Mouse (Mus musculus) neural tube, embryonic 14.5 days (tissue): ENCODE measurements around the gene Naa15. TPM values are rescaled to one million over a fixed set of nuclear protein-coding genes. Genes with fewer than 3 reads are reported as not detected.
A peak's percentile ranks its signal among the peaks of the same experiment; 100 is the strongest.
"Not testable (repeated sequence)": the region's sequence is repeated elsewhere in the genome, so short reads cannot be mapped to it uniquely, and the experiment has no call there.

Experiments
- ATAC-seq: fragments of 200-750 bp; cut with Nextera tagmentation; 2 replicates; pipeline ENCODE4 v1.8.0; 2017; ENCODE audit warnings: low read depth, mild to moderate bottlenecking, moderate TSS enrichment, moderate library complexity
- H3K27ac ChIP-seq: fragments of 300-500 bp; sonication (generic); 2 replicates; pipeline ENCODE4 v1.5.1; 2014; ENCODE audit warnings: low read depth, mild to moderate bottlenecking, control low read depth, low read length, moderate library complexity, mixed read lengths
- H3K27me3 ChIP-seq: fragments of 300-500 bp; sonication (generic); 2 replicates; pipeline ENCODE4 v1.6.1; 2014; ENCODE audit warnings: low read length; ENCODE audit not compliant: control insufficient read depth, insufficient read depth
- H3K36me3 ChIP-seq: fragments of 300-500 bp; sonication (generic); 2 replicates; pipeline ENCODE4 v1.6.1; 2014; ENCODE audit warnings: low read length, mixed read lengths; ENCODE audit not compliant: control insufficient read depth, insufficient read depth
- H3K4me1 ChIP-seq: fragments of 300-500 bp; sonication (generic); 2 replicates; pipeline ENCODE4 v1.6.1; 2014; ENCODE audit warnings: low read length; ENCODE audit not compliant: control insufficient read depth, insufficient read depth
- H3K4me2 ChIP-seq: fragments of 300-500 bp; sonication (generic); 2 replicates; pipeline ENCODE4 v1.6.1; 2014; ENCODE audit warnings: mild to moderate bottlenecking, low read depth, low read length, control low read depth
- H3K4me3 ChIP-seq: fragments of 300-500 bp; sonication (generic); 2 replicates; pipeline ENCODE4 v1.5.1; 2014; ENCODE audit warnings: low read depth, low read length, control low read depth, mixed read lengths
- H3K9ac ChIP-seq: fragments of 300-500 bp; sonication (generic); replicated peaks from 2 replicates; pipeline ENCODE4 v1.6.1; 2014; ENCODE audit warnings: low read depth, mild to moderate bottlenecking, control low read depth, low read length, mixed read lengths
- H3K9me3 ChIP-seq: fragments of 300-500 bp; sonication (generic); 2 replicates; pipeline ENCODE4 v1.6.1; 2016; ENCODE audit warnings: low read length; ENCODE audit not compliant: control insufficient read depth
- WGBS: fragments of 180-500 bp; shearing (Covaris S2); extraction: QIAGEN DNeasy Blood & Tissue Kit; methylation state at CpG from one replicate; pipeline ENCODE4 v1.1.7; 2014; 5-methylcytosine and 5-hydroxymethylcytosine counted together
- polyA plus RNA-seq: library from polyadenylated mRNA; unstranded; fragments of >200 nt; fragmentation: Nextera tagmentation; extraction: Ambion mirVana; gene quantifications from 2 replicates; pipeline ENCODE4 v1.2.1, GENCODE M21; 2014

Naa15 gene
- polyA plus RNA-seq, 1 experiment from 2014 or later: 37.2 TPM

DNA sequence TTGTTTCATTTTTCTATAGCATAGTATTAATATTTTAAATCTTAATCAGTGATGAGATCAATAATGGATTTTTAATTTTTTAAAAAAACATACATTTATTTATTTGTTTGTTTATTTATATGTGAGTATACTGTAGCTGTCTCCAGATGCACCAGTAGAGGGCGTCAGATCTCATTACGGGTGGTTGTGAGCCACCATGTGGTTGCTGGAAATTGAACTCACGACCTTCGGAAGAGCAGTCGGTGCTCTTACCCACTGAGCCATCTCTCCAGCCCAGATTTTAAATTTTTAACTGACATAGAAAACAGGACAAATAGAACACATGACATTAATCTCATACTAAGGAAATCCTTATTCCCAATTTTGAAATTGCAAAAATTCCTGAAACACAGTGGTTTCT, 19.4 kb downstream of the Naa15 start:
- H3K9me3 ChIP-seq, H3K27me3 ChIP-seq, H3K4me2 ChIP-seq, H3K4me3 ChIP-seq, ATAC-seq, H3K36me3 ChIP-seq, H3K27ac ChIP-seq, H3K9ac ChIP-seq, H3K4me1 ChIP-seq: not testable (repeated sequence)
- 85% methylated on average over 5 of the region's 5 CpGs for WGBS

DNA sequence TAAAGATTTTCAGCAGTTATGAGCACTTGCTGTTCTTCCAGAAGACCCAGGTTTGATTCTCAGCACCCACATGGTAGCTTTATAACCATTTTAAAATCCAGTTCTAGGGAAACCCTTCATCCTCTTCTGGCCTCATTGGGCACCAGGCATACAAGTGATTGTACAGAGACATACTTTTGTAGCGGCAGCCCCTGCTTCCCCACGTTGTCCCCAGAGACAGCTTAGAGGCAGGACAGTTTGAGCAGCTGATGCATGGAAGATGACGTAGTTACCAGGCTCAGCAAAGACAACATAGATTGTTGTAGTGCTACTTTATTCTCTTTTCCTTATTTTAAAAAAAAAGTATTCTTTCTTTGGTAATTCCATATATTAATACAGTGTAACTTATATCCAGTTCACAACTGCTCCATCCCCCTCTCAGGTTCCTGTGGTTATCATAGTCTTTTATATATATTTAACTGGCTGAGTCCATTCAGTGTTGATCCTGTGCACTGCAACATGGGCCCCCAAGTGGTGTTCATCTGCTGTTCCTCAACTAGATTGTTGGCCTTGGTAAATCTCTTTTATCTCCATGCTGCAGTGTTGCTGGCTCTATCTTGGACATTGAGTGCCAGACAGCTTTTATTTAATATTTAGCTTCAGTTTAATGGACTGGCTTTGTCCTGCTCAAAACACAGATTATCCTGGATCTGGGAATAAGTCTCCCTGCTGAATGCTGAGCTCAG, 20.1 kb downstream of the Naa15 start:
- no peak overlapping the region for H3K4me2 ChIP-seq
- WGBS: 57% methylated on average over 3 of the region's 3 CpGs
- H3K9ac ChIP-seq: no peak overlapping the region
- H3K36me3 ChIP-seq: no peaks in the 10 kb centered on the region
- H3K9me3 ChIP-seq: no peaks in the 10 kb centered on the region
- no peak overlapping the region for H3K27ac ChIP-seq
- no peaks in the 10 kb centered on the region for H3K27me3 ChIP-seq
- no peak overlapping the region for H3K4me3 ChIP-seq
- no peak for ATAC-seq
- no peaks in the 10 kb centered on the region for H3K4me1 ChIP-seq

DNA sequence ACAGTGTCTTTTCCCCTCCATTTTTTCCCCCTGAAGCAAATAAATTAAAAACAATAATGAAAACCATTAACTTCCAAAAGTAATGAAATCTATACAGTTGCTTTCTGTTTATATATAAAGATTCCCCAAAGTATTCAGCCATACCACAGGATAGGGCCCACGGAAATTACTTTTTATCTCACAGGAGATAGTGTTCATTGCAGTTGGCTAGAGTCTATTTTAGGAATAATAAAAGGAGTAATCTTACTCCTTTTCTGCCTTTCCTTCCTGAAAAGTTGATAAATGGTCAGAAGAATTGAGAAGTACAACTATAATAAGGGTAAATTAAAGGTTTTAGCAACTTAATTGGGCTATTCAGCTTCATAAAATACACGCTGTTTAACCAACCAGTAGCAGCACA, 53.6 kb downstream of the Naa15 start:
- Histone ChIP-seq H3K4me2 (no peak overlapping the region), H3K4me1 (no peaks in the 10 kb centered on the region), H3K9me3 (no peaks in the 10 kb centered on the region), H3K27me3 (no peaks in the 10 kb centered on the region), H3K9ac (no peak overlapping the region), H3K4me3 (no peak overlapping the region), H3K36me3 (peaks cover 57% of the 10 kb centered on the region), H3K27ac (no peak overlapping the region)
- ATAC-seq: no peak
- WGBS: 93% methylated on average over 2 of the region's 2 CpGs

DNA sequence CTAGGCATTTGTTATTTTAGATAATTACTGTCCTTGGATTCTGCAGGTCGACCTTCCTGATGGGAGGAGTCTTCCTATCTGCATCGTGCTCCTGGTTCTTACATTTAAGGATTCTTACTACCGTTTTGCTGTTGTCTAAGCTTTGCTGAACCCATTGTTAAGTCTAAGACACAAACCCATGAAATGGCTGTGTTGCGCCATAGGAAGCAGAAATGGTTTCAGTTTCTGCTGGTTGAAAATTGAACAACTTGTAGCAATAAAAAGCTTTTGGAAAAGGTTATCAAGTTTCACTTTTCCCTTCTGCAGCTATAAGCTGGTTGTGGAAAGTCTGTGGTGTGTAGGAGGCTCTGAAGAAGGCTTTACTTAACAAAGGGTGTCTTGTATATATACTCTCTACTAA, 60.8 kb downstream of the Naa15 start:
- H3K4me1 ChIP-seq: no peaks in the 10 kb centered on the region
- peaks cover 21% of the 10 kb centered on the region for H3K36me3 ChIP-seq
- H3K4me2 ChIP-seq: no peak overlapping the region
- H3K4me3 ChIP-seq: no peak overlapping the region
- H3K27ac ChIP-seq: no peak overlapping the region
- ATAC-seq: no peak
- H3K9ac ChIP-seq: no peak overlapping the region
- no peaks in the 10 kb centered on the region for H3K27me3 ChIP-seq
- H3K9me3 ChIP-seq: no peaks in the 10 kb centered on the region
- WGBS: 82% methylated on average over 4 of the region's 4 CpGs

DNA sequence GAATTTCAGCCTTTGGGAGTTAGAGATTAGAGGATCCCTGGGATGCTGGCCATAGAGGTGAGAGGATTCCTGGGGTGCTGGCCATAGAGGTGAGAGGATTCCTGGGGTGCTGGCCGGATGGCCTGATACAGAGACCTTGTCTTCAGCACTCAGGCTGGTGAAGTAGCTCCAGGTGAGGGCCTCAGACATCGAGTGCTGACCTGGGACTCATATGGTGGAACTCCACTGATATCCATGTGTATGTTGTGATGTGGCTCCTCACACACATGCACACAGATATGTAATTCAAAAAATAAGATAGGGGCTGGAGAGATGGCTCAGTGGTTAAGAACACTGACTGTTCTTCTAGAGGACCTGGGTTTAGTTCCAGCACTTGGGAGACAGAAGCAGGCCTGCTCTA, 64.9 kb downstream of the Naa15 start:
- 53% methylated on average over 2 of the region's 2 CpGs for WGBS
- Histone ChIP-seq H3K4me1 (peaks cover 6% of the 10 kb centered on the region; the same call in 1 of the 2 replicates), H3K4me3 (no peak overlapping the region), H3K9me3 (no peaks in the 10 kb centered on the region), H3K9ac (no peak overlapping the region), H3K4me2 (no peak overlapping the region), H3K27ac (no peak overlapping the region), H3K27me3 (no peaks in the 10 kb centered on the region), H3K36me3 (no peaks in the 10 kb centered on the region)
- ATAC-seq: no peak

DNA sequence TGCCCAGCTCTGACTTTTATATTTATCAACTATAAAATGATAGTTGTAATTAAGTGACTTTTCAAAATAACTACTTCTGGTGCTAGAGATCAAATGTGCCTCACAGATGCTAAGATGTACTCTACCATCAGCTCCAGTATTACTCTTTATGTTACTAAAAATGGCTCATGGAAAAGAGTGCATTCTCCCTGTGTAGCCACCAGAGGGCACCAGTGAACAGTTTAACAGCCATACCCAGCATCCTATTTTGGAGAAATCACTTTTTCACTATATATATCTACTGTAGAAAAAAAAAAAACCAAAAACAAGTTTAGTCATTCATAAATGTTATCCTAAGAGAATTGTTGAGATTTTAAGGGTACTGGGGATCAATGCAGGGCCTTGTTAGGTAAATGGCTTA, 66.1 kb downstream of the Naa15 start:
- Histone ChIP-seq H3K9me3 (no peaks in the 10 kb centered on the region), H3K4me2 (no peak overlapping the region), H3K27me3 (no peaks in the 10 kb centered on the region), H3K27ac (no peak overlapping the region), H3K36me3 (no peaks in the 10 kb centered on the region), H3K9ac (no peak overlapping the region), H3K4me1 (peaks cover 18% of the 10 kb centered on the region; the same call in 1 of the 2 replicates), H3K4me3 (no peak overlapping the region)
- ATAC-seq: no peak

DNA sequence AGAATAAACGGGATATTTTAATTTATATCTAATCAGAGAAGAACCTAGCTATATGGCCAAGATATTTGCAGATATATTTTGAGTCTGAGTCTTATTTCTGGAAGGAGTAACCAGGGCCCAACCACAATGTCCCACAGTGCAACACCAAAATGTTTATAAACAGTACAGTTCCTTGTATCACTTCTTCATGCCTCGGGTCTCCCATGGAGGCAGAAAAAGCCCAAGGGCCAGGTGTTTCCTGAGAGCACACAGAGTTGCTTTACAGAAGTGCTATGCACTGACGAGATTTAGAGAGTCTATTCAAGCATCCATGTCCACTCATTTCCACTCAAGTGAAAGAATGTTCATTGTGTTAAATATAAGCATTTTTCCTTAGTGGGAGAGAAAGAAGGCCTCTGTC, 66.9 kb downstream of the Naa15 start:
- H3K9ac ChIP-seq: no peak overlapping the region
- no peaks in the 10 kb centered on the region for H3K27me3 ChIP-seq
- no peaks in the 10 kb centered on the region for H3K36me3 ChIP-seq
- no peak overlapping the region for H3K4me2 ChIP-seq
- no peak overlapping the region for H3K27ac ChIP-seq
- ATAC-seq: no peak
- peaks cover 18% of the 10 kb centered on the region; the same call in 1 of the 2 replicates for H3K4me1 ChIP-seq
- H3K9me3 ChIP-seq: no peaks in the 10 kb centered on the region
- H3K4me3 ChIP-seq: no peak overlapping the region
- 58% methylated on average over 3 of the region's 3 CpGs for WGBS

DNA sequence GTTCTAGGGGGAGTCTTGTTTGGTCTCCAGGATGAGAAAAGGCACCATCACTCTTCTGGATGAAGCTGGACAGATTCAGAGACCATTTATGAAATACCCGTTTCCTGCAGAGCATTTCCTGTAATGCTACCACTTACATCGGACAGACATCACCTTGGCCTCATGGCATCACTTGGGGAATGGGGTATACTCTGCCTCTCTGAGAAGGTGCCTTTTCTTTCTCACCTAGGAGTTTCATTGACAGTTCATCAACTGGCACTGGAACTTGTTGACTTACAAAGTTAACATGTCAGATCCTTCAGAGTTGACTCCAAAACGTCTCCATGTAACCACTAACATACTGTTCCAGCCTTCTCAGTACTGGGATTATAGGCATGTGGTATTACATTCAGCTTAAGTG, 67.8 kb downstream of the Naa15 start:
- no peak for ATAC-seq
- Histone ChIP-seq H3K36me3 (no peaks in the 10 kb centered on the region), H3K27ac (no peak overlapping the region), H3K4me3 (peak overlapping the region; percentile 76; the same call in 1 of the 2 replicates), H3K9ac (peak overlapping the region; percentile 81; the same call in 1 of the 2 replicates), H3K27me3 (no peaks in the 10 kb centered on the region), H3K9me3 (no peaks in the 10 kb centered on the region), H3K4me1 (peaks cover 18% of the 10 kb centered on the region; the same call in 1 of the 2 replicates), H3K4me2 (peak overlapping the region; percentile 64)
- WGBS: 79% methylated on average over 3 of the region's 3 CpGs

DNA sequence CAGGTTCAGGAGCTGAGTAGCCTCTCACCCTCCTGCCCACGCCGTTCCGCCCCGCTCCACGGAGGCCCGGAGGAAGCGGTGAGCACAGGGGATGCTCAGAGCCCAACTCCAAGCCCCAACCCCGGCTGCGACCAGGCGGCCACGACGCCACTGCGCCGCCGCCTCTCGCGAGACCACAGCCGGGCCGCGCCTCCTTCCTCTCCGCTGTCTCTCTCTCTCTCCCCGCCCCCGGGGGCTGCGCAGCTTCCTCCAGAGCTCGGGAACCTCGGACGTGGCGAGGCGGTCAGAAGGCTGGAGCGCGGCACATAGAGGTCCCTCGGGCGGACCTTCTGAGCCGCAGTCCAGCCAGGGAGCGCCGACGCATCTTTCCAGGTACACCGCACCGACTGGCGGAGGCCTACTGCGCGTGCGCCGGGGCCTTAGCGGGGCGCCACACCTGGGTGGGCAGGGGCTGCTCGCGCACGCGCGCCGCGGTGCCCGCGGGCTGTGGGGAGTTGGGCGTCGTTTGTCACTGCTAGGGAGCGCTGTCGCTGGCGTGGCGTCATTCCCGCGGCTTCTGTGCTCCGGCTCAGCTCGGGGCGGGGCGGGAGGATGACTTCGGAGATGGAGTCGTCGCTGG, 68.9 kb downstream of the Naa15 start, which contains the start of gene Rab33b:
TSS of gene Rab33b (plus strand) at position 180 of the 619 bp plus-strand sequence.
- Histone ChIP-seq H3K27ac (peak within 1 kb of the TSS; percentile 91), H3K36me3 (no peaks in the 10 kb centered on the region), H3K4me2 (peak within 1 kb of the TSS; percentile 64), H3K9me3 (no peaks in the 10 kb centered on the region), H3K4me3 (peak within 1 kb of the TSS; percentile 76), H3K4me1 (peaks cover 18% of the 10 kb centered on the region; the same call in 1 of the 2 replicates), H3K27me3 (no peaks in the 10 kb centered on the region), H3K9ac (peak within 1 kb of the TSS; percentile 81)
- under 1% methylated on average over 69 of the region's 70 CpGs for WGBS
- ATAC-seq: peak; percentile 96
